Mouse (Mus musculus) urinary bladder, postnatal 36 days (tissue): ENCODE measurements at regions not wholly inside any gene's neighbourhood (a gene's known extent, or its start where the extent isn't known, plus 50 kb on each side); places are given as distances from the start of the nearest gene placed in this dataset.

Experiments used
- DNase-seq, 2 experiments: peaks; one replicate each; pipeline ENCODE4 v3.0.0; 2022; ENCODE audit warnings: low spot score in 2 of 2, mixed read lengths in 1 of 2

GRCm38 (mm10) chr2:137446919-137447318 is 330.5 kb upstream of the Jag1 start:
- DNase-seq: no peak

GRCm38 (mm10) chr2:137437741-137438140 is 321.3 kb upstream of the Jag1 start:
- no peak for DNase-seq

GRCm38 (mm10) chr2:137436161-137436560 is 319.7 kb upstream of the Jag1 start:
- DNase-seq: no peak

- DNase-seq: no peak
Measured at GRCm38 (mm10) chr2:137422656-137423055, 306.2 kb upstream of the Jag1 start.

GRCm38 (mm10) chr2:137419678-137420077 is 303.2 kb upstream of the Jag1 start:
- DNase-seq: no peak

- no peak for DNase-seq
Measured at GRCm38 (mm10) chr2:137417691-137418090, 301.2 kb upstream of the Jag1 start.

GRCm38 (mm10) chr2:137413432-137413831 is 297.0 kb upstream of the Jag1 start:
- peak; percentile 10 to 20 for DNase-seq

- DNase-seq: no peak
Measured at GRCm38 (mm10) chr2:137409611-137410010, 293.2 kb upstream of the Jag1 start.

GRCm38 (mm10) chr2:137408294-137408693 is 291.9 kb upstream of the Jag1 start:
- DNase-seq: no peak

GRCm38 (mm10) chr2:137393486-137393885 is 277.0 kb upstream of the Jag1 start:
- DNase-seq: no peak

- no peak for DNase-seq
Measured at GRCm38 (mm10) chr2:137379816-137380215, 263.4 kb upstream of the Jag1 start.

- no peak for DNase-seq
Measured at GRCm38 (mm10) chr2:137375346-137375745, 258.9 kb upstream of the Jag1 start.

GRCm38 (mm10) chr2:137371062-137371461 is 254.6 kb upstream of the Jag1 start:
- no peak for DNase-seq

- DNase-seq: peak in 1 of 2 experiments; percentile 6
Measured at GRCm38 (mm10) chr2:137363006-137363405, 246.6 kb upstream of the Jag1 start.

- no peak for DNase-seq
Measured at GRCm38 (mm10) chr2:137357181-137357738, 240.8 kb upstream of the Jag1 start.

- DNase-seq: no peak
Measured at GRCm38 (mm10) chr2:137343736-137344135, 227.3 kb upstream of the Jag1 start.

GRCm38 (mm10) chr2:137329995-137330394 is 213.6 kb upstream of the Jag1 start:
- no peak for DNase-seq

- DNase-seq: no peak
Measured at GRCm38 (mm10) chr2:137323445-137323844, 207.0 kb upstream of the Jag1 start.

GRCm38 (mm10) chr2:137310511-137310910 is 194.1 kb upstream of the Jag1 start:
- DNase-seq: no peak

GRCm38 (mm10) chr2:137308116-137308515 is 191.7 kb upstream of the Jag1 start:
- no peak for DNase-seq

- no peak for DNase-seq
Measured at GRCm38 (mm10) chr2:137301474-137302267, 185.2 kb upstream of the Jag1 start.

- no peak for DNase-seq
Measured at GRCm38 (mm10) chr2:137289231-137289630, 172.8 kb upstream of the Jag1 start.

GRCm38 (mm10) chr2:137271575-137272180 is 155.2 kb upstream of the Jag1 start:
- DNase-seq: no peak
